Mouse (Mus musculus): ENCODE data around the gene Ahnak. TPM values are rescaled to one million over a fixed set of nuclear protein-coding genes. Genes with fewer than 3 reads are reported as not detected.
"Not testable (repeated sequence)": the region's sequence is repeated elsewhere in the genome, so short reads cannot be mapped to it uniquely, and the experiment has no call there.

The Ahnak gene
- total RNA-seq, 2 experiments from 2014 or later, result 13.8 to 15.7 TPM

- ATAC-seq (replicated peaks; ENCODE audit: low FRiP score, poor library complexity, severe bottlenecking), result peak; percentile 77
Measured at GRCm38 (mm10) chr19:9110182-9110869, 121.2 kb downstream of the Ahnak start.

GRCm38 (mm10) chr19:9112043-9112442 is 123.0 kb downstream of the Ahnak start:
- ATAC-seq (replicated peaks; ENCODE audit: low FRiP score, poor library complexity, severe bottlenecking), result no peak

GRCm38 (mm10) chr19:9116268-9116667 is 127.2 kb downstream of the Ahnak start:
- no peak for ATAC-seq (replicated peaks; ENCODE audit: low FRiP score, poor library complexity, severe bottlenecking)

- no peak for ATAC-seq (replicated peaks; ENCODE audit: low FRiP score, poor library complexity, severe bottlenecking)
Measured at GRCm38 (mm10) chr19:9117275-9117674, 128.2 kb downstream of the Ahnak start.

- ATAC-seq (replicated peaks; ENCODE audit: low FRiP score, poor library complexity, severe bottlenecking), result no peak
Measured at GRCm38 (mm10) chr19:9119655-9120425, 130.8 kb downstream of the Ahnak start.

- ATAC-seq (replicated peaks; ENCODE audit: low FRiP score, poor library complexity, severe bottlenecking), result no peak
Measured at GRCm38 (mm10) chr19:9122390-9122789, 133.3 kb downstream of the Ahnak start.

GRCm38 (mm10) chr19:9123986-9124385 is 134.9 kb downstream of the Ahnak start:
- not testable (repeated sequence) for ATAC-seq (replicated peaks; ENCODE audit: low FRiP score, poor library complexity, severe bottlenecking)

Other genes starting within 250 kb of the Ahnak start
- not detected in 2 replicates for gene 1700092M07Rik, start 248.6 kb upstream of the Ahnak start, total RNA-seq (2015; ENCODE audit: low replicate concordance)
- gene 1700092M07Rik, start 248.6 kb upstream of the Ahnak start, total RNA-seq (2017; ENCODE audit: low replicate concordance), result not detected in 2 replicates
- 67.0 and 97.7 TPM in 2 replicates for gene Stx5a, start 247.9 kb upstream of the Ahnak start, total RNA-seq (2015; ENCODE audit: low replicate concordance)
- gene Stx5a, start 247.9 kb upstream of the Ahnak start, total RNA-seq (2017; ENCODE audit: low replicate concordance), result 119 and 128 TPM in 2 replicates
- gene Nxf1, start 232.2 kb upstream of the Ahnak start, total RNA-seq (2015; ENCODE audit: low replicate concordance), result 462 and 487 TPM in 2 replicates
- gene Nxf1, start 232.2 kb upstream of the Ahnak start, total RNA-seq (2017; ENCODE audit: low replicate concordance), result 79.9 and 80.3 TPM in 2 replicates
- gene Tmem223, start 218.3 kb upstream of the Ahnak start, total RNA-seq (2015; ENCODE audit: low replicate concordance), result 25.9 and 40.7 TPM in 2 replicates
- gene Tmem223, start 218.3 kb upstream of the Ahnak start, total RNA-seq (2017; ENCODE audit: low replicate concordance), result 11.0 and 21.9 TPM in 2 replicates
- 80.7 and 134 TPM in 2 replicates for gene Tmem179b, start 214.8 kb upstream of the Ahnak start, total RNA-seq (2015; ENCODE audit: low replicate concordance)
- gene Tmem179b, start 214.8 kb upstream of the Ahnak start, total RNA-seq (2017; ENCODE audit: low replicate concordance), result 66.6 and 95.1 TPM in 2 replicates
- gene Taf6l, start 202.9 kb upstream of the Ahnak start, total RNA-seq (2015; ENCODE audit: low replicate concordance), result 6.7 and 24.1 TPM in 2 replicates
- 10.5 and 10.9 TPM in 2 replicates for gene Taf6l, start 202.9 kb upstream of the Ahnak start, total RNA-seq (2017; ENCODE audit: low replicate concordance)
- 49.0 and 51.2 TPM in 2 replicates for gene Polr2g, start 190.7 kb upstream of the Ahnak start, total RNA-seq (2015; ENCODE audit: low replicate concordance)
- gene Polr2g, start 190.7 kb upstream of the Ahnak start, total RNA-seq (2017; ENCODE audit: low replicate concordance), result 16.5 and 25.8 TPM in 2 replicates
- gene Zbtb3, start 186.7 kb upstream of the Ahnak start, total RNA-seq (2015; ENCODE audit: low replicate concordance), result not detected in 2 replicates
- 1.3 TPM in 1 of 2 replicates, not detected in the other for gene Zbtb3, start 186.7 kb upstream of the Ahnak start, total RNA-seq (2017; ENCODE audit: low replicate concordance)
- gene Ttc9c, start 170.0 kb upstream of the Ahnak start, total RNA-seq (2015; ENCODE audit: low replicate concordance), result 55.8 and 56.6 TPM in 2 replicates
- gene Ttc9c, start 170.0 kb upstream of the Ahnak start, total RNA-seq (2017; ENCODE audit: low replicate concordance), result 59.4 and 73.3 TPM in 2 replicates
- 54.9 and 64.2 TPM in 2 replicates for gene Hnrnpul2, start 169.3 kb upstream of the Ahnak start, total RNA-seq (2015; ENCODE audit: low replicate concordance)
- 154 and 160 TPM in 2 replicates for gene Hnrnpul2, start 169.3 kb upstream of the Ahnak start, total RNA-seq (2017; ENCODE audit: low replicate concordance)
- gene AC129217.1, start 159.5 kb upstream of the Ahnak start, total RNA-seq (2015; ENCODE audit: low replicate concordance), result not detected in 2 replicates
- 9.5 and 15.5 TPM in 2 replicates for gene AC129217.1, start 159.5 kb upstream of the Ahnak start, total RNA-seq (2017; ENCODE audit: low replicate concordance)
- 33.9 and 36.0 TPM in 2 replicates for gene Bscl2, start 151.8 kb upstream of the Ahnak start, total RNA-seq (2015; ENCODE audit: low replicate concordance)
- gene Bscl2, start 151.8 kb upstream of the Ahnak start, total RNA-seq (2017; ENCODE audit: low replicate concordance), result 20.2 and 27.1 TPM in 2 replicates
- not detected in 2 replicates for gene Gng3, start 150.1 kb upstream of the Ahnak start, total RNA-seq (2015; ENCODE audit: low replicate concordance)
- not detected in 2 replicates for gene Gng3, start 150.1 kb upstream of the Ahnak start, total RNA-seq (2017; ENCODE audit: low replicate concordance)
- 1.7 TPM in 1 of 2 replicates, not detected in the other for gene Lrrn4cl, start 138.5 kb upstream of the Ahnak start, total RNA-seq (2015; ENCODE audit: low replicate concordance)
- gene Lrrn4cl, start 138.5 kb upstream of the Ahnak start, total RNA-seq (2017; ENCODE audit: low replicate concordance), result 0.39 TPM in 1 of 2 replicates, not detected in the other
- gene Ubxn1, start 117.8 kb upstream of the Ahnak start, total RNA-seq (2015; ENCODE audit: low replicate concordance), result 46.1 and 49.9 TPM in 2 replicates
- gene Ubxn1, start 117.8 kb upstream of the Ahnak start, total RNA-seq (2017; ENCODE audit: low replicate concordance), result 73.1 and 101 TPM in 2 replicates
- 8.8 and 23.1 TPM in 2 replicates for gene Uqcc3, start 108.4 kb upstream of the Ahnak start, total RNA-seq (2015; ENCODE audit: low replicate concordance)
- 7.8 TPM in 1 of 2 replicates, not detected in the other for gene Uqcc3, start 108.4 kb upstream of the Ahnak start, total RNA-seq (2017; ENCODE audit: low replicate concordance)
- 36.4 and 44.9 TPM in 2 replicates for gene Lbhd1, start 105.6 kb upstream of the Ahnak start, total RNA-seq (2015; ENCODE audit: low replicate concordance)
- 6.4 and 9.9 TPM in 2 replicates for gene Lbhd1, start 105.6 kb upstream of the Ahnak start, total RNA-seq (2017; ENCODE audit: low replicate concordance)
- gene Gm49403, start 105.4 kb upstream of the Ahnak start, total RNA-seq (2015; ENCODE audit: low replicate concordance), result not detected in 2 replicates
- gene Gm49403, start 105.4 kb upstream of the Ahnak start, total RNA-seq (2017; ENCODE audit: low replicate concordance), result not detected in 2 replicates
- 11.5 and 13.4 TPM in 2 replicates for gene 1810009A15Rik, start 100.4 kb upstream of the Ahnak start, total RNA-seq (2015; ENCODE audit: low replicate concordance)
- 7.0 and 32.0 TPM in 2 replicates for gene 1810009A15Rik, start 100.4 kb upstream of the Ahnak start, total RNA-seq (2017; ENCODE audit: low replicate concordance)
- not detected in 2 replicates for gene Gm49416, start 100.4 kb upstream of the Ahnak start, total RNA-seq (2015; ENCODE audit: low replicate concordance)
- gene Gm49416, start 100.4 kb upstream of the Ahnak start, total RNA-seq (2017; ENCODE audit: low replicate concordance), result not detected in 2 replicates
- gene Ints5, start 96.3 kb upstream of the Ahnak start, total RNA-seq (2015; ENCODE audit: low replicate concordance), result 10.1 and 14.3 TPM in 2 replicates
- gene Ints5, start 96.3 kb upstream of the Ahnak start, total RNA-seq (2017; ENCODE audit: low replicate concordance), result 7.1 and 7.6 TPM in 2 replicates
- 71.0 and 83.0 TPM in 2 replicates for gene Ganab, start 91.2 kb upstream of the Ahnak start, total RNA-seq (2015; ENCODE audit: low replicate concordance)
- gene Ganab, start 91.2 kb upstream of the Ahnak start, total RNA-seq (2017; ENCODE audit: low replicate concordance), result 31.9 and 43.0 TPM in 2 replicates
- 16.2 and 28.1 TPM in 2 replicates for gene B3gat3, start 68.9 kb upstream of the Ahnak start, total RNA-seq (2015; ENCODE audit: low replicate concordance)
- gene B3gat3, start 68.9 kb upstream of the Ahnak start, total RNA-seq (2017; ENCODE audit: low replicate concordance), result 13.8 and 21.3 TPM in 2 replicates
- not detected in 2 replicates for gene Rom1, start 59.9 kb upstream of the Ahnak start, total RNA-seq (2015; ENCODE audit: low replicate concordance)
- gene Rom1, start 59.9 kb upstream of the Ahnak start, total RNA-seq (2017; ENCODE audit: low replicate concordance), result not detected in 2 replicates
- gene Eml3, start 59.7 kb upstream of the Ahnak start, total RNA-seq (2015; ENCODE audit: low replicate concordance), result 6.5 and 9.6 TPM in 2 replicates
- 7.1 and 14.0 TPM in 2 replicates for gene Eml3, start 59.7 kb upstream of the Ahnak start, total RNA-seq (2017; ENCODE audit: low replicate concordance)
- gene Mta2, start 47.4 kb upstream of the Ahnak start, total RNA-seq (2015; ENCODE audit: low replicate concordance), result 59.9 and 70.3 TPM in 2 replicates
- gene Mta2, start 47.4 kb upstream of the Ahnak start, total RNA-seq (2017; ENCODE audit: low replicate concordance), result 84.2 and 125 TPM in 2 replicates
- 0.84 and 3.2 TPM in 2 replicates for gene Tut1, start 35.4 kb upstream of the Ahnak start, total RNA-seq (2015; ENCODE audit: low replicate concordance)
- gene Tut1, start 35.4 kb upstream of the Ahnak start, total RNA-seq (2017; ENCODE audit: low replicate concordance), result 3.7 and 4.4 TPM in 2 replicates
- 198 and 228 TPM in 2 replicates for gene Eef1g, start 22.2 kb upstream of the Ahnak start, total RNA-seq (2015; ENCODE audit: low replicate concordance)
- 92.0 and 153 TPM in 2 replicates for gene Eef1g, start 22.2 kb upstream of the Ahnak start, total RNA-seq (2017; ENCODE audit: low replicate concordance)
- not detected in 2 replicates for gene Scgb1a1, start 98.7 kb downstream of the Ahnak start, total RNA-seq (2015; ENCODE audit: low replicate concordance)
- gene Scgb1a1, start 98.7 kb downstream of the Ahnak start, total RNA-seq (2017; ENCODE audit: low replicate concordance), result not detected in 2 replicates
- gene Asrgl1, start 146.4 kb downstream of the Ahnak start, total RNA-seq (2015; ENCODE audit: low replicate concordance), result 6.5 and 13.0 TPM in 2 replicates
- 3.7 and 4.5 TPM in 2 replicates for gene Asrgl1, start 146.4 kb downstream of the Ahnak start, total RNA-seq (2017; ENCODE audit: low replicate concordance)

Measured in erythroid progenitor cell, adult 5-6 weeks (primary cell).